Mouse (Mus musculus) heart, embryonic 11.5 days (tissue): ENCODE measurements around the gene Frmd4b. TPM values are rescaled to one million over a fixed set of nuclear protein-coding genes. Genes with fewer than 3 reads are reported as not detected.

Experiments
- ATAC-seq: fragments of 200-750 bp; cut with Nextera tagmentation; replicated peaks from 2 replicates; pipeline ENCODE4 v1.8.0; 2017; ENCODE audit warnings: moderate library complexity; ENCODE audit not compliant: insufficient number of reproducible peaks, low FRiP score, low TSS enrichment
- H3K27ac ChIP-seq: fragments of 300-500 bp; sonication (generic); 2 replicates; pipeline ENCODE4 v1.5.1; 2014; ENCODE audit warnings: mild to moderate bottlenecking, low read depth, low read length
- H3K27me3 ChIP-seq: fragments of 300-500 bp; sonication (generic); 2 replicates; pipeline ENCODE4 v1.6.1; 2014; ENCODE audit warnings: mild to moderate bottlenecking, low read length, mixed read lengths; ENCODE audit not compliant: control insufficient read depth, insufficient read depth
- H3K36me3 ChIP-seq: fragments of 300-500 bp; sonication (generic); 2 replicates; pipeline ENCODE4 v1.6.1; 2014; ENCODE audit warnings: mild to moderate bottlenecking, low read length, moderate library complexity, mixed read lengths; ENCODE audit not compliant: control insufficient read depth, insufficient read depth
- H3K4me1 ChIP-seq: fragments of 300-500 bp; sonication (generic); 2 replicates; pipeline ENCODE4 v1.6.1; 2014; ENCODE audit warnings: low read length; ENCODE audit not compliant: control insufficient read depth, insufficient read depth
- H3K4me2 ChIP-seq: fragments of 300-500 bp; sonication (generic); 2 replicates; pipeline ENCODE4 v1.6.1; 2014; ENCODE audit warnings: mild to moderate bottlenecking, moderate library complexity
- H3K4me3 ChIP-seq: fragments of 300-500 bp; sonication (generic); 2 replicates; pipeline ENCODE4 v1.5.1; 2014; ENCODE audit warnings: low read depth, low read length
- H3K9ac ChIP-seq: fragments of 300-500 bp; sonication (generic); 2 replicates; pipeline ENCODE4 v1.6.1; 2014; ENCODE audit warnings: mild to moderate bottlenecking, low read depth, low read length, moderate library complexity
- H3K9me3 ChIP-seq: fragments of 300-500 bp; sonication (generic); replicated peaks from 2 replicates; pipeline ENCODE4 v1.6.1; 2016; ENCODE audit warnings: low read length; ENCODE audit not compliant: control insufficient read depth
- WGBS: fragments of 180-500 bp; shearing (Covaris S2); extraction: QIAGEN DNeasy Blood & Tissue Kit; methylation state at CpG from one replicate; pipeline ENCODE4 v1.1.7; 2014; ENCODE audit not compliant: insufficient replicate concordance; 5-methylcytosine and 5-hydroxymethylcytosine counted together
- polyA plus RNA-seq: library from polyadenylated mRNA; unstranded; fragments of >200 nt; fragmentation: Nextera tagmentation; extraction: Ambion mirVana; gene quantifications from 2 replicates; pipeline ENCODE4 v1.2.1, GENCODE M21; 2014

The Frmd4b gene
- polyA plus RNA-seq, 1 experiment from 2014 or later = 29.3 TPM

- 83% methylated on average over 2 of the region's 2 CpGs for WGBS
- Histone ChIP-seq H3K27ac (no peak overlapping the region), H3K4me3 (no peak overlapping the region), H3K36me3 (no peaks in the 10 kb centered on the region), H3K4me2 (no peak overlapping the region), H3K9ac (no peak overlapping the region), H3K9me3 (no peaks in the 10 kb centered on the region), H3K27me3 (no peaks in the 10 kb centered on the region), H3K4me1 (peaks cover 6% of the 10 kb centered on the region)
- ATAC-seq = no peak
Measured at GRCm38 (mm10) chr6:97449806-97450205, 167.5 kb downstream of the Frmd4b start.

DNA sequence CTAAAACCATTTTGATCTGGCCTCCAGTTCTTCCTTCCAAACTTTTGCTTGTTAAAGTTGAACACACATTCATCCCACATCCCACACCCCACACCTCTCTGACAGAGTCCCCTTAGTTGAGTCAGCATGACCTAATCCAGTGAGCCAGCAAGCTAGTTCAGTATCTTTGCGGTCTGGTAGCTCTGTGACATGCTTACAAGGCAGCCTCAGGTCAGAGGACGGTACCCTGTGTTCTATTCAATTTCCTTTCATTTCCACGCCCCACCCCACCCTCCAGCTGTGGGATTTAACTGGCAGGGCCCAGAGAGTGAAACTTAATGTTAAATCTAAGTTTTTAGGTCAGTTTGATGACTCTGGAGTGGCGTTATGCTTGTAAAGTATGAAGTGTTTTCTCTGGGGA, 170.3 kb downstream of the Frmd4b start:
- Histone ChIP-seq H3K27me3 (no peaks in the 10 kb centered on the region), H3K4me2 (no peak overlapping the region), H3K36me3 (no peaks in the 10 kb centered on the region), H3K9ac (no peak overlapping the region), H3K4me1 (no peaks in the 10 kb centered on the region), H3K4me3 (no peak overlapping the region), H3K9me3 (no peaks in the 10 kb centered on the region), H3K27ac (no peak overlapping the region)
- no peak for ATAC-seq
- whole genome bisulfite sequencing = 72% methylated on average over 4 of the region's 4 CpGs

GRCm38 (mm10) chr6:97444145-97444544, 173.2 kb downstream of the Frmd4b start:
- no peaks in the 10 kb centered on the region for H3K36me3 ChIP-seq
- peaks cover 5% of the 10 kb centered on the region; the same call in 1 of the 2 replicates for H3K4me1 ChIP-seq
- 74% methylated on average over 5 of the region's 5 CpGs for WGBS
- no peak overlapping the region for H3K27ac ChIP-seq
- H3K9me3 ChIP-seq = no peaks in the 10 kb centered on the region
- no peaks in the 10 kb centered on the region for H3K27me3 ChIP-seq
- H3K9ac ChIP-seq = no peak overlapping the region
- no peak overlapping the region for H3K4me3 ChIP-seq
- no peak overlapping the region for H3K4me2 ChIP-seq
- no peak for ATAC-seq

DNA sequence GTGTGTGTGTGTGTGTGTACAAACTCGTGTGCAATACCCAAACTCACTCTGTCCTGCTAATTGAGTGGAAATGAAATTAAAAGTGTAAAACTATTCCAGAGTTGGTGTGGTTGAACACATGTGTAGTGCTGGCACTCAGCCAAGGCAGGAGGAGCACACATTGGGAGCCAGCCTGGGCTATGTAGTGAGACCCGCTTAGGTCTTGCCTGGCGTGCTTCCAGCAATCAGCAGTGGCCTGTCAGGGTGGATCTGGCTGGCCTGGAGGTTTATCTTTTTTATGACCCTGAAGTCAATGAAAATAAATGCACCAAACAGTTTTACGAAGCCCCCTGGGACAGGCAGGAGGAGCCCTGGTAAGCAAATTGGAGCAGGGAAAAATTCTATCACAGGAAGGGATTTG, 173.8 kb downstream of the Frmd4b start:
- H3K4me2 ChIP-seq = no peak overlapping the region
- H3K27me3 ChIP-seq = no peaks in the 10 kb centered on the region
- H3K4me3 ChIP-seq = no peak overlapping the region
- 57% methylated on average over 4 of the region's 4 CpGs for WGBS
- H3K36me3 ChIP-seq = no peaks in the 10 kb centered on the region
- H3K9me3 ChIP-seq = no peaks in the 10 kb centered on the region
- H3K27ac ChIP-seq = no peak overlapping the region
- no peak for ATAC-seq
- H3K4me1 ChIP-seq = peaks cover 5% of the 10 kb centered on the region; the same call in 1 of the 2 replicates
- no peak overlapping the region for H3K9ac ChIP-seq

DNA sequence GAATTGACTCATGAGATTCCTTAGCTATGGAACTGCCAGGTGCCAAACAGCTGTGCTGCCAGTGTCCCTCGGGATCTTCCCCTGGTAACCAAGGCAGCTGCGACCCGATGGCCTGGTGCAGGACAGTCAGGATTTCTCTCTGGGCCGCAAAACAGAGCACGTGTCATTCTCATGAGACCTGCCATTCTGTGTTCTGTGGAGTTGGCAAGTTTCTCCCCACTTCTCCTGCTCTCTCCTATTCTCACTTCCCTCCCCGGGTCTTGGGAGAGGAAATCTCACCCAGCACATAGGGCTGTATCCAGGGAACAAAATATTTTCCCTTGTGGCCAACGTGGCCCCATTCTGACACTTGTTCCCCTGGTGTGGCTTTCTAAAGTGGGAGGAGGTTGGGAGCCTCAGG, 176.0 kb downstream of the Frmd4b start:
- Histone ChIP-seq H3K4me3 (no peak overlapping the region), H3K4me1 (peaks cover 5% of the 10 kb centered on the region; the same call in 1 of the 2 replicates), H3K4me2 (no peak overlapping the region), H3K27me3 (no peaks in the 10 kb centered on the region), H3K9ac (no peak overlapping the region), H3K36me3 (no peaks in the 10 kb centered on the region), H3K27ac (no peak overlapping the region), H3K9me3 (no peaks in the 10 kb centered on the region)
- WGBS = 64% methylated on average over 7 of the region's 7 CpGs
- ATAC-seq = no peak

DNA sequence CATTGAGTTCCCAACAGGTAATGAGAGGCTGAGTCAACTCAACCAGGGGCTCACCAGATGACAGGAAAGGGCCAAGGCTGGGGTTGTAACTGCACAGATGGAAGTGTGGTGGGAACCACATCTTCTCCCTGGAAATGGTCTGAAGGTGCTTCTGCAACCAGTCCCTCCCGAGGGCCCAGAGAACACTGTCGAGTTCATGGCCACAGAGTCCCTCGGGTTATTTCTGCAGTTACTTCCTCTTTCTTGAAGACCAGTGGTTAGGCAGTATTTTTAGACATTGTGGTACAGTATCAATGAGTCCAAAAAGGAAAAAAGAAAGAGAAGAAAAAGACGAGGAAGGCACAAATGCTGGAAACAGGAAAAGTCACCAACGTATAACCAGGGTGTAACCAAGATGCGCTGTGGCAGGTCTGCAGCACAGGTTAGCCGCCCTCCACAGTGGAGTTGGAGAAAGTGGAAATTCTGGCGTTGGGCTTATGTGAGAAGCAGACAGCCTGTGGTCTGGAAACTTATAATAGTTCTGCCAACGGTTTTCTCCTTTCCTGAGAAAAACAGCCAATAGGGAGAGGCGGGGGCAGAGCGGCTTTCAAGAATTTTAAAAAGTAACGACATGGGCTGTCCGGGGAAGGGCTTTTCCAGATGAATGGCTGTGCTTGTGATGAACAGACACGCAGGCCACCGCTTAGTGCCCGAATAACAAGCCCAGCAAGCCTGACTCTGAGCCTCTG, 178.3 kb downstream of the Frmd4b start:
- 73% methylated on average over 16 of the region's 16 CpGs for WGBS
- Histone ChIP-seq H3K4me2 (no peak overlapping the region), H3K27ac (no peak overlapping the region)

GRCm38 (mm10) chr6:97434753-97435152, 182.6 kb downstream of the Frmd4b start:
- Histone ChIP-seq H3K9me3 (no peaks in the 10 kb centered on the region), H3K4me3 (no peak overlapping the region), H3K36me3 (no peaks in the 10 kb centered on the region), H3K4me1 (peaks cover 9% of the 10 kb centered on the region), H3K27me3 (no peaks in the 10 kb centered on the region), H3K4me2 (no peak overlapping the region), H3K9ac (no peak overlapping the region), H3K27ac (no peak overlapping the region)
- no peak for ATAC-seq
- WGBS = 65% methylated on average over 4 of the region's 4 CpGs

More for the DNA sequence above, 178.3 kb downstream of the Frmd4b start:
- H3K9ac ChIP-seq = no peak overlapping the region
- peaks cover 5% of the 10 kb centered on the region; the same call in 1 of the 2 replicates for H3K4me1 ChIP-seq
- H3K4me3 ChIP-seq = no peak overlapping the region
- no peak for ATAC-seq
- no peaks in the 10 kb centered on the region for H3K36me3 ChIP-seq
- H3K9me3 ChIP-seq = no peaks in the 10 kb centered on the region
- H3K27me3 ChIP-seq = no peaks in the 10 kb centered on the region

DNA sequence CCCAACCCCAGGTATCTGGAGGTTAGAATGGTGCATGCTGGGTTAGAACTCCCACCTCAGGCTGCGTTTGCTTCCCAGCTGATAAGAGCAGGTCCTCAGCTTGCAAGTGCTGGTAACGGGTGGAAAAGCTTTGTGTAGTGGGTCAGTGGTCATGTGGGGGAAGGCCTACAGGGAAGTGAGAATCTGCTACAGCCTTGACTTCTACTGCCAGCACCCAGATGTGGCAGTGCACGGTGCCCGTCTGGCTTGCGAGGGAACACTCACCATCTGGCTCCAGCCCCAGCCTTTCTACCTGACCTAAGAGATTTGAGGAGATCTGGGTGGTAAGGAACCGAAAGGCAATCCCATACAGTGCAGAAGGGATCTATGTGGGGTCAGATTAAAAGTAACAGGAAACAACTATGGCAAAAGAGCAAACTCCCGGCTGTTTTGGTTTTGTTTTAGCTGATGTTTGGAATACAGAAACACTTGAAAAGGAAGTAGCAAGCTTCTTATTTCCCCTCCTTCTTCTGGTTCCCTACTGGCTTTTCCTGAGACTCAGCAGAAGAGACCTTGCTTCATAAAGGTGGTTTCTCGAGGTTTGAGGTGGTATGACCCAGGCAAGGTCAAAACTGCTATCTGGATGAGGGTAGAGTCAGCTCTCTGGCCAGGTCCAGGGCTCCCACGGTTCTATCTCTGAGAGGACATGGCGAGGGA, 185.9 kb downstream of the Frmd4b start:
- H3K27me3 ChIP-seq = no peaks in the 10 kb centered on the region
- H3K27ac ChIP-seq = no peak overlapping the region
- no peak overlapping the region for H3K4me2 ChIP-seq
- no peak overlapping the region for H3K4me3 ChIP-seq
- ATAC-seq = no peak
- no peak overlapping the region for H3K9ac ChIP-seq
- no peaks in the 10 kb centered on the region for H3K9me3 ChIP-seq
- WGBS = 63% methylated on average over 10 of the region's 10 CpGs
- no peaks in the 10 kb centered on the region for H3K36me3 ChIP-seq
- peaks cover 14% of the 10 kb centered on the region for H3K4me1 ChIP-seq
